Mouse (Mus musculus): Measurements from ENCODE around the gene Map3k13. TPM values are rescaled to one million over a fixed set of nuclear protein-coding genes. Genes with fewer than 3 reads are reported as not detected.
A peak's percentile ranks its signal among the peaks of the same experiment; 100 is the strongest.
"Not testable (repeated sequence)": the region's sequence is repeated elsewhere in the genome, so short reads cannot be mapped to it uniquely, and the experiment has no call there.

Map3k13 gene
- polyA plus RNA-seq, 1 experiment from 2014 or later = 1.5 TPM

DNA sequence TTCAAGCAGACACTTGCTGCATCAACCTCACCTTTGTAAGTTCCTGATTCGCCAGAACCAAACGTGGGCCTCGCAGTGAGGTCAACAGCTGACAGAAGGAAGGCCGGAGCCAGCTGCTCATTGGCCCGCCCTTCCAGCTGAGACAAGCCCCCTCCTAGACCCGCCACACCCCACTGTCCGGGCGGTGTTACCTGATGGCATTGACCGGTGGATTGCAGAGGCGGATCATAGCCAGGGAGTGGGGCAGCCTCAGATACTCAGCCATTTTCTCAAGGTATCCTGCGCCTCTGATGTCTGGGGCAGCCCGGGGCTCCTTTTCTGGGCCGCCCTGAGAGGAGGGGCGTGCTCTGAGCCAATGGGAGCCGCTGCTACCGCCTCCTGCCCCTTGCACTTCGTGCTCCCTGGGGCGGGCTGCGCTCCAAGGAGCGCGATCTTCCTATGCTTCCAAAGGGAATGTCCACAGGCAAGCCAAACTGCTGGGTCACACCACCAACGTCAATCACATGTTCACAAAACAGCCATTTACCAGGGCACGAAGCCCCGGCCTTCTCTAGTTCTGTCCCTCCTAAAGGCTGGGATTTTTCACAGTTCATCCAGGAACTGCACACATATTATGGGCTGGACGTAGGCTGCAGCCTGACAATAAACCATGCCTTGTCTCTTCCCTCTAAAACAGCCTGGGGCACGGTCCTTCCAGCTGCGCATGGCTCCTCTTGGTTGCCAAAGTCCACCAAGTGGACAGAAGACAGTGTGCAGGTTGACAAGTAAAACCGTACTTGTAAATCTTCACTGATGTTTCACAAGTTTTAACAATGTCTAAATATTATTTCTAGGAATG, 6.4 kb upstream of the Map3k13 start, which contains the start of gene Ehhadh:
Gene Ehhadh (minus strand): TSS at position 292 of the 838 bp plus-strand sequence.
- no peaks in the 10 kb centered on the region for H3K27me3 ChIP-seq
- H3K36me3 ChIP-seq = no peaks in the 10 kb centered on the region
- no peaks in the 10 kb centered on the region for H3K4me1 ChIP-seq
- H3K4me2 ChIP-seq (replicated peaks) = peak within 1 kb of the TSS; percentile 76
- WGBS = 7% methylated on average over 28 of the region's 28 CpGs
- peak; percentile 90 for ATAC-seq (ENCODE audit: insufficient number of reproducible peaks, insufficient read depth, low FRiP score, low TSS enrichment)
- H3K27ac ChIP-seq = no peak within 1 kb of the TSS
- H3K4me3 ChIP-seq = peak within 1 kb of the TSS; percentile 51
- no peaks in the 10 kb centered on the region for H3K9me3 ChIP-seq
- H3K9ac ChIP-seq = peak within 1 kb of the TSS; percentile 59

DNA sequence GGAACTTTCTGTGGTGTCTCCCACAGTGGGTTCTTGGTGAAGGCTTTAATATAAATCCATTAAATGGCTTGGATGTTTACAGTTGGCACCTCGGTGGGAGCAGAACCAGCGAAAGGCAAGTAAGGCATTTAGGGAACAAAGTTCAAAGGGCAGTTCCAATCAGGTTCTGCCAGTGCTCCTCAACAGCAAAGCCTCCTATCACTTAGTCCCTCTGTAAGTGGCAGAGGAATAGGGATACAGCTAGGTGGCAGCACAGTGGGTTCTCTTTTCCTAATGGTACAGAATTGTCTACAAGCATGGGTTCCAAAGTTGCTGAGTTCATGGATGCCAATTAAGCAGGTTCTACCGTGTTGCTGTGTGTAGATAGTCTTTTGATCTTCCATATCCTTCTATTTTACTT, 5.6 kb upstream of the Map3k13 start:
- 46% methylated on average over 3 of the region's 3 CpGs for WGBS
- Histone ChIP-seq H3K36me3 (no peaks in the 10 kb centered on the region), H3K27ac (no peak overlapping the region), H3K9ac (no peak overlapping the region), H3K4me1 (no peaks in the 10 kb centered on the region), H3K27me3 (no peaks in the 10 kb centered on the region), H3K9me3 (no peaks in the 10 kb centered on the region), H3K4me3 (no peak overlapping the region), H3K4me2 (replicated peaks) (no peak overlapping the region)
- no peak for ATAC-seq (ENCODE audit: insufficient number of reproducible peaks, insufficient read depth, low FRiP score, low TSS enrichment)

DNA sequence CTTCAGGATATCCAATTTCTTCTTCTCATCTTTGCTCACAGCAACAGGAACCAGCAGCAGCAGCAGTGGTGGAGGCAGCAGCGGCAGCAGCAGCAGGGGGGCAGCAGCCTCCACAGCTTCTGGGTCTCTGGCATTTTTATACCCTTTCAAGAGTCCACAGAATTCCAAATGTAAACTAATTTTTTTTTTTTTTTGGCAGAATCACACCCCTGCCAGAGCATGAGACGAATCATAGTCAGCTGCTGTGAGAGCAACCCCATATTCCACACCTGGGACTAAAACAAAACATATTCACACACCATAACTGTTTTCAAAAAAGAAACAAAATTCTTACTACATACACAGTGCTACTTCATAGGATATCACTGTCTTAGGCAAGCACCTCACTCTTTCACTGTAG, 5.0 kb upstream of the Map3k13 start:
- H3K27me3 ChIP-seq = no peaks in the 10 kb centered on the region
- no peak overlapping the region for H3K9ac ChIP-seq
- H3K9me3 ChIP-seq = no peaks in the 10 kb centered on the region
- no peaks in the 10 kb centered on the region for H3K4me1 ChIP-seq
- no peak overlapping the region for H3K4me2 ChIP-seq (replicated peaks)
- WGBS = 68% methylated on average over 2 of the region's 2 CpGs
- no peak overlapping the region for H3K4me3 ChIP-seq
- no peak for ATAC-seq (ENCODE audit: insufficient number of reproducible peaks, insufficient read depth, low FRiP score, low TSS enrichment)
- no peak overlapping the region for H3K27ac ChIP-seq
- H3K36me3 ChIP-seq = no peaks in the 10 kb centered on the region

DNA sequence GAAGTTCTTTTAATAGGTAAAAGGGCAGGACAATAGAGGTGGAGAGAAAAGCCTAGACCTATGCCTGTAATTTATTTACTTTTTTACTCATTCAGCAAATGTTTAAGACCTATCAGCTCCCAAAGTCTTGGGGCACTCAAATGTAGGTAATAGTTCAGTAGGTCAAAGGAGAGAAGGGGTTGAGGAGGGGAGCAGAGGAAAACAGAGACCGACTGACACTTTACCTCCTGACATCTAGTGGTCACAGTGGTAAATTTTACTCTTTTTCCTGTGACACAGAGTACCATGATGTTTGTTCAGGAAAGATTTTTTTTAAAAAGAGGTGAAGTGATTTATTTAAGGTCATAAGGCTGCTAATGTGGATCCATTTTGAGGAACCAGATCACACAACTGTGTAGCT, 3.7 kb upstream of the Map3k13 start:
- ATAC-seq (ENCODE audit: insufficient number of reproducible peaks, insufficient read depth, low FRiP score, low TSS enrichment) = no peak
- 6% methylated on average over 1 of the region's 1 CpGs for WGBS
- no peak overlapping the region for H3K4me2 ChIP-seq (replicated peaks)

DNA sequence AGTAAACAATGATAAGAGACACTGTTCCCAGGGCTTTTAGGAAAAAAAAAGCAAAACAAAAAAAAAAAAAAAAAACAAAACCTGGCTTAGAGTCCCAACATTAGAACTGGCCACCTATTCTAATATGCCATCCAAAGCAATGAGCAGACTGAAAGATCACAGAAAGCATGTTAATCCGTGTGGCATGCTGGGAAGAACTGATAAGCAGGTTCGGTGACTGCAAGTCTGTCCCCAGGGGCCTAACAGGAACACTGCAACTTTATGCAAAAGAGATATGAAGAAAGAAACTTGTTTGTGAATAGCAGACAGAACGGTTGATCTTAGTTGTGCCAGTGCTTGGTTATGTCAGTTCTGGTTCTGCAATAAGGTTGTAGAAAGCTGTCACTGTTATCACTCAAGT, 2.4 kb upstream of the Map3k13 start:
- Histone ChIP-seq H3K4me2 (replicated peaks) (no peak overlapping the region), H3K9ac (no peak overlapping the region), H3K9me3 (no peaks in the 10 kb centered on the region), H3K27me3 (no peaks in the 10 kb centered on the region), H3K27ac (no peak overlapping the region), H3K4me1 (0 out of 2 replicates have a peak, but pooled peaks cover 4% of the 10 kb centered on the region), H3K36me3 (no peaks in the 10 kb centered on the region), H3K4me3 (no peak overlapping the region)
- no peak for ATAC-seq (ENCODE audit: insufficient number of reproducible peaks, insufficient read depth, low FRiP score, low TSS enrichment)
- 61% methylated on average over 3 of the region's 3 CpGs for WGBS

More for the DNA sequence above, 3.7 kb upstream of the Map3k13 start:
- no peaks in the 10 kb centered on the region for H3K9me3 ChIP-seq
- H3K27me3 ChIP-seq = no peaks in the 10 kb centered on the region
- 0 out of 2 replicates have a peak, but pooled peaks cover 4% of the 10 kb centered on the region for H3K4me1 ChIP-seq
- H3K9ac ChIP-seq = no peak overlapping the region
- H3K36me3 ChIP-seq = no peaks in the 10 kb centered on the region
- no peak overlapping the region for H3K4me3 ChIP-seq
- H3K27ac ChIP-seq = no peak overlapping the region

DNA sequence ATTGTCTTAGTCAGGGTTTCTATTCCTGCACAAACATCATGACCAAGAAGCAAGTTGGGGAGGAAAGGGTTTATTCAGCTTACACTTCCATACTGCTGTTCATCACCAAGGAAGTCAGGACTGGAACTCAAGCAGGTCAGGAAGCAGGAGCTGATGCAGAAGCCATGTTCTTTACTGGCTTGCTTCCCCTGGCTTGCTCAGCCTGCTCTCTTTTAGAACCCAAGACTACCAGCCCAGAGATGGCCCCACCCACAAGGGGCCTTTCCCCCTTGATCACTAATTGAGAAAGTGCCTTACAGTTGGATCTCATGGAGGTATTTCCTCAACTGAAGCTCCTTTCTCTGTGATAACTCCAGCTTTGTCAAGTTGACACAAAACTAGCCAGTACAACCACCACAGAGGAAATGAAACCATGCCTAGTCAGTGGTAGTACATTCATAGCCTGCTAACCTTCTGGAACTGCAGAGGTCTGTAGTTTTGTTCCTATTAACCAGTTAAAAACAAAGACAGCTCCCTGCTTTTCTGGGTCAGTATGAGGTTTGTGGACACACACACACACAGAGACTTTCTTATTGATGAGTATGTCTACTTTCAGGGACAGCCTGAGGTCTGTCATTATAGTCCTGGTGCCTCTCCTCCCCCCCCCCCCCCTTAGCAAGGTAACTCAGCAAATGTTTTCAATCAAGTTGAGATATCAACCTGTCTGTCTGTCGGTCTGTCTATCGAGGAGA, 901 bp upstream of the Map3k13 start:
- not testable (repeated sequence) for ATAC-seq (ENCODE audit: insufficient number of reproducible peaks, insufficient read depth, low FRiP score, low TSS enrichment); H3K27ac ChIP-seq

DNA sequence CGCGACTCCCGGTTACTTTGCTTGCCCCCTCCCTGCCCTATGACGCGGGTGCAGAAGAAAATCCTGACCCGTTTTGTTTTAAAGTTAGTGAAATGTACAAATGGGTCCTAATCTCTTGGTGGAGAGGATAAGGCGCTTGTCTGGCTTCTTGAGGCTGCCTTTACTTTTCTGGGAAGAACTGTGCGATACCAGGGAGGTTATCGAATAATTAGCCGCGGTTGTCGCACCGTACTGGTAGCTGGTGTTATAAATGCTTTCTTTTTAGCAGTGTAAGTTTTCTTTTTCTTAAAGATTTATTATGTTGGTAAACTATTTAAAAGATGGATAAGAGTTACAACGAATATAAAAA, 525 bp downstream of the Map3k13 start:
- H3K36me3 ChIP-seq = peaks cover 7% of the 10 kb centered on the region; the same call in 1 of the 2 replicates
- 3% methylated on average over 14 of the region's 14 CpGs for WGBS
- ATAC-seq (ENCODE audit: insufficient number of reproducible peaks, insufficient read depth, low FRiP score, low TSS enrichment) = no peak
- H3K27ac ChIP-seq = peak overlapping the region; percentile 78
- H3K4me3 ChIP-seq = peak overlapping the region; percentile 68
- no peaks in the 10 kb centered on the region for H3K27me3 ChIP-seq
- 0 out of 2 replicates have a peak, but pooled peaks cover 4% of the 10 kb centered on the region for H3K4me1 ChIP-seq
- no peaks in the 10 kb centered on the region for H3K9me3 ChIP-seq
- peak overlapping the region; percentile 70 for H3K4me2 ChIP-seq (replicated peaks)
- peak overlapping the region; percentile 73 for H3K9ac ChIP-seq

More for the DNA sequence above, 901 bp upstream of the Map3k13 start:
- Histone ChIP-seq H3K4me2 (replicated peaks) (peak overlapping the region; percentile 70), H3K4me3 (peak overlapping the region; percentile 68)
- WGBS = 32% methylated on average over 2 of the region's 2 CpGs
- not testable (repeated sequence) for H3K9me3 ChIP-seq, H3K4me1 ChIP-seq, H3K36me3 ChIP-seq, H3K9ac ChIP-seq, H3K27me3 ChIP-seq

DNA sequence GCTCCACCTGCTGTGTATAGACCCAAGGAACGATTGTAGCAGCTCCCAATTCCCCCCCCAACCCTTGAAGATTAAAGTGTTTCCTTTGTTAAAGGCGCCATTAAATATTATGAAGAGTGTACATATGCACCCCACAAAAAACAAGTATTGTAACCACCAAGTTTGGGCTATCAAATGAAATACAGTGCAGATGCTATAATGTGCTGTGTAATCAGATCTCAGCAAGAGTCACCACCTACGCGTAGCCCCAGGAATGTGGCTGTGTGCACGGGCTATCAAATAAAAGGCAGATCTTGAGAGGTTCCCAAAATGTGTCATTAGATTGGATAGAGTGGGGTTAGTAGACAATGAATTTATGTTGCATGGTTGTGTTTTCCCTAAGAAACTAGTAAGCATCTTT, 925 bp downstream of the Map3k13 start:
- Histone ChIP-seq H3K9me3 (no peaks in the 10 kb centered on the region), H3K27me3 (no peaks in the 10 kb centered on the region), H3K27ac (no peak overlapping the region), H3K36me3 (peaks cover 9% of the 10 kb centered on the region; the same call in 1 of the 2 replicates), H3K4me2 (replicated peaks) (peak overlapping the region; percentile 70), H3K4me1 (0 out of 2 replicates have a peak, but pooled peaks cover 4% of the 10 kb centered on the region), H3K4me3 (peak overlapping the region; percentile 68), H3K9ac (no peak overlapping the region)
- 21% methylated on average over 5 of the region's 5 CpGs for WGBS
- no peak for ATAC-seq (ENCODE audit: insufficient number of reproducible peaks, insufficient read depth, low FRiP score, low TSS enrichment)

DNA sequence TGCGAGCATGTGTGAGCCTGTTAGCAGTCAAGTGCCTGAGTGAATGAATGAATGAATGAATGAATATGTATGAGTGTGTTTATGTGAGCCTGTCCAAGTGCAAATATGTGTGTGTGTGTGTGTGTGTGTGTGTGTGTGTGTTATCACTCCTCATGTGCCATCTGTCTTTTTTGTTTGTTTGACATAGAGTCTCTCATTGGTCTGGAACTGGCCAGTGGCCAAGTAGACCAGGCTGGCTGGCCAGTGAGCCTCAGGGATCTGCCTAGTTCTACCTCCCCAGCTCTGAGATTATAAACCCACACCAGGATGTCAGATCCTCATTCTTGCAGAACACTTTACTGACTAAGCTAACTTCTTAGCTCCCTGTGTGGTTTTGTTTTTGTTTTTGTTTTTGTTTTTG, 10.1 kb downstream of the Map3k13 start:
- H3K9me3 ChIP-seq = no peaks in the 10 kb centered on the region

DNA sequence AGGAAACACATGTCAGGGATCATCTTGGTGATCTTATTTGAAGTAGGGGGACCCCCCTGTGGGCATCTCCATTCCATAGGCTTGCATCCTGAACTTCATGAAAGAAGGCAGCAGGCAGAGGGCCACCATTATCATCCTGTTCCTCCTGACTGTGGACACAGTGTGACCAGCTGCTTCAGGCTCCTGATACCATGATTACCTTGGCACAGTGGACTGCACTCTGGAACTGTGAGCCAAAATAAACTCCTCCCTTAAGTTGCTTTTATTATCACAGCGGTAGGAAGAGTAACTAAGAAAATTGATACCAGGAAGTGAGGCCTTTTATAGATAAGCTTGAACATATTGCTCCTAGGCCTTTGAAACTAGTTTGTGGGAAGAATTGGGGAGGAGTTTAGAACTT, 12.7 kb downstream of the Map3k13 start:
- Histone ChIP-seq H3K4me2 (replicated peaks) (no peak overlapping the region), H3K4me3 (no peak overlapping the region), H3K4me1 (no peaks in the 10 kb centered on the region), H3K27ac (no peak overlapping the region), H3K9ac (no peak overlapping the region), H3K27me3 (no peaks in the 10 kb centered on the region), H3K36me3 (peaks cover 10% of the 10 kb centered on the region; the same call in 1 of the 2 replicates), H3K9me3 (no peaks in the 10 kb centered on the region)
- ATAC-seq (ENCODE audit: insufficient number of reproducible peaks, insufficient read depth, low FRiP score, low TSS enrichment) = no peak
- WGBS = 87% methylated on average over 1 of the region's 1 CpGs

More for the DNA sequence above, 10.1 kb downstream of the Map3k13 start:
- no peak overlapping the region for H3K4me3 ChIP-seq
- H3K4me2 ChIP-seq (replicated peaks) = no peak overlapping the region
- H3K4me1 ChIP-seq = no peaks in the 10 kb centered on the region
- no peak for ATAC-seq (ENCODE audit: insufficient number of reproducible peaks, insufficient read depth, low FRiP score, low TSS enrichment)
- 90% methylated on average over 1 of the region's 1 CpGs for WGBS
- H3K9ac ChIP-seq = no peak overlapping the region
- H3K27ac ChIP-seq = no peak overlapping the region
- H3K36me3 ChIP-seq = peaks cover 26% of the 10 kb centered on the region
- H3K27me3 ChIP-seq = no peaks in the 10 kb centered on the region

DNA sequence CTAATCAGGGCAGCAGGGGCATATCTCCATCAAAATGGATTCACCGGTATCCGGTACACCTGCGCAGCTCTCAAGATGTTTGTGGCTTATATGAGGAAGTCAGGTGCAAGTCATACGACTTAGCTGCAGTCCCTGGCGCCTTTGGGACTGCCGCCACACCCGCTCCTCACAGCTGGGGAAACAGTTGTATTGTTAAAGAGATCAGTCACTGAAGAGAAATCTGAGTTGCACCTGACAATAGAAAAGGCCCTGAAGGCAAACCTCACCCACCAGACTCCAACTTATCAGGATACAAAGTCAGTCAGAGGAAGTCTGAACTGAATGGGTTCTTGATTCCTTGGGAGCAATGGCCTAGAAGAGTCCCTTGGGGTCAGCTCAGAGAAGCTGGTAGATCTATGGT, 13.6 kb downstream of the Map3k13 start:
- 81% methylated on average over 7 of the region's 7 CpGs for WGBS
- H3K4me3 ChIP-seq; H3K27ac ChIP-seq; H3K4me1 ChIP-seq; H3K27me3 ChIP-seq; H3K9ac ChIP-seq; H3K4me2 ChIP-seq (replicated peaks); H3K36me3 ChIP-seq; H3K9me3 ChIP-seq; ATAC-seq (ENCODE audit: insufficient number of reproducible peaks, insufficient read depth, low FRiP score, low TSS enrichment): not testable (repeated sequence)
